In genomic region chr2:127462314-127462713, GRCm38 (mm10) we compare ENCODE assay signal across 8 mouse cellular contexts. TPM values are rescaled to one million over a fixed set of nuclear protein-coding genes. Genes with fewer than 3 reads are reported as not detected.
DNase-seq lines count a peak whose midpoint lies in the region; ATAC-seq and TF ChIP-seq lines count a peak whose summit lies in the region.

No protein-coding gene starts in this region.

- peaks cover 25% of the 10 kb centered on the region for H3K4me1 ChIP-seq in heart, embryonic 13.5 days
- no peaks in the 10 kb centered on the region for H3K4me1 ChIP-seq in kidney, embryonic 15.5 days
- H3K4me1 ChIP-seq in liver, embryonic 14.5 days (replicated peaks; ENCODE audit: control insufficient read depth in 2 of 2, insufficient read depth in 2 of 2, low read length in 1 of 2) = no peaks in the 10 kb centered on the region
- no peaks in the 10 kb centered on the region for H3K4me1 ChIP-seq in neural tube, embryonic 11.5 days (ENCODE audit: control insufficient read depth, insufficient read depth, low read length)

- peak; percentile 94 for TF ChIP-seq CTCF in liver, embryonic 14.5 days (IDR thresholded peaks at IDR 0.05; ENCODE audit: low read depth)

- no peak overlapping the region for H3K4me3 ChIP-seq in heart, embryonic 13.5 days
- H3K4me3 ChIP-seq in kidney, embryonic 15.5 days (replicated peaks) = no peak overlapping the region
- no peak overlapping the region for H3K4me3 ChIP-seq in liver, embryonic 14.5 days (ENCODE audit: insufficient read depth in 1 of 2, low read depth in 2 of 2, low read length in 2 of 2)
- H3K4me3 ChIP-seq in neural tube, embryonic 11.5 days (ENCODE audit: low read depth, low read length) = no peak overlapping the region

- H3K36me3 ChIP-seq in heart, embryonic 13.5 days = no peaks in the 10 kb centered on the region
- H3K36me3 ChIP-seq in kidney, embryonic 15.5 days = no peaks in the 10 kb centered on the region
- no peaks in the 10 kb centered on the region for H3K36me3 ChIP-seq in liver, embryonic 14.5 days (replicated peaks; ENCODE audit: control insufficient read depth, insufficient read depth, low read depth)
- H3K36me3 ChIP-seq in neural tube, embryonic 11.5 days (ENCODE audit: control insufficient read depth, insufficient read depth, low read length) = no peaks in the 10 kb centered on the region

- WGBS in heart, embryonic 13.5 days = 7% methylated on average over 8 of the region's 8 CpGs
- 7% methylated on average over 8 of the region's 8 CpGs for WGBS in kidney, embryonic 15.5 days
- 9% methylated on average over 8 of the region's 8 CpGs for WGBS in liver, embryonic 14.5 days (ENCODE audit: insufficient replicate concordance)
- whole genome bisulfite sequencing in neural tube, embryonic 11.5 days = 11% methylated on average over 8 of the region's 8 CpGs

- no peak for TF ChIP-seq EP300 in liver, embryonic 14.5 days (IDR thresholded peaks at IDR 0.05; ENCODE audit: low read depth)

- peak; percentile 53; the same call in 1 of the 2 replicates for ATAC-seq in heart, embryonic 13.5 days (ENCODE audit: extremely low read depth, insufficient number of reproducible peaks, low FRiP score, low TSS enrichment)
- ATAC-seq in kidney, embryonic 15.5 days (replicated peaks; ENCODE audit: low FRiP score) = peak; percentile 83; the same call in 1 of the 2 replicates
- peak; percentile 37; the same call in 1 of the 2 replicates for ATAC-seq in liver, embryonic 14.5 days (ENCODE audit: insufficient read depth)
- 0 out of 2 replicates have a peak, but pooled peaks have one; percentile 50 for ATAC-seq in neural tube, embryonic 11.5 days (ENCODE audit: insufficient read depth, low FRiP score, low TSS enrichment)

- no peak overlapping the region for H3K9ac ChIP-seq in heart, embryonic 13.5 days
- no peak overlapping the region for H3K9ac ChIP-seq in kidney, embryonic 15.5 days
- H3K9ac ChIP-seq in liver, embryonic 14.5 days (replicated peaks) = no peak overlapping the region
- no peak overlapping the region for H3K9ac ChIP-seq in neural tube, embryonic 11.5 days (ENCODE audit: low read length)

- H3K9me3 ChIP-seq in heart, embryonic 13.5 days = no peaks in the 10 kb centered on the region
- no peaks in the 10 kb centered on the region for H3K9me3 ChIP-seq in kidney, embryonic 15.5 days (replicated peaks)
- no peaks in the 10 kb centered on the region for H3K9me3 ChIP-seq in liver, embryonic 14.5 days (ENCODE audit: control insufficient read depth, low read length)
- no peaks in the 10 kb centered on the region for H3K9me3 ChIP-seq in neural tube, embryonic 11.5 days (ENCODE audit: control insufficient read depth, low read length)

- H3K4me2 ChIP-seq in heart, embryonic 13.5 days = no peak overlapping the region
- H3K4me2 ChIP-seq in kidney, embryonic 15.5 days = no peak overlapping the region
- no peak overlapping the region for H3K4me2 ChIP-seq in liver, embryonic 14.5 days (ENCODE audit: low read depth)
- no peak overlapping the region for H3K4me2 ChIP-seq in neural tube, embryonic 11.5 days (ENCODE audit: low read depth)

- H3K27ac ChIP-seq in heart, embryonic 13.5 days (replicated peaks) = no peak overlapping the region
- H3K27ac ChIP-seq in kidney, embryonic 15.5 days = no peak overlapping the region
- no peak overlapping the region for H3K27ac ChIP-seq in liver, embryonic 14.5 days
- H3K27ac ChIP-seq in neural tube, embryonic 11.5 days (ENCODE audit: low read depth, low read length) = no peak overlapping the region

- H3K27me3 ChIP-seq in heart, embryonic 13.5 days (replicated peaks) = peaks cover 40% of the 10 kb centered on the region
- H3K27me3 ChIP-seq in kidney, embryonic 15.5 days = 0 out of 2 replicates have a peak, but pooled peaks cover 3% of the 10 kb centered on the region
- H3K27me3 ChIP-seq in liver, embryonic 14.5 days (ENCODE audit: control insufficient read depth, insufficient read depth, low read length) = no peaks in the 10 kb centered on the region
- no peaks in the 10 kb centered on the region for H3K27me3 ChIP-seq in neural tube, embryonic 11.5 days (ENCODE audit: control insufficient read depth, insufficient read depth, low read length)

- DNase-seq in CD4-positive helper T cell, adult 2 months (ENCODE audit: low read depth, low spot score) = peak; percentile 31
- peak; percentile 35 for DNase-seq in adrenal gland, adult 8-10 months
- peak; percentile 66 for DNase-seq in embryo, embryonic 9.5 days (ENCODE audit: extremely low spot score)
- DNase-seq in liver, embryonic 14.5 days (ENCODE audit: low read depth in 3 of 3, low spot score in 3 of 3) = peak in 2 of 3 experiments; percentile 23 to 25
- DNase-seq in neural tube, embryonic 11.5 days (ENCODE audit: low spot score) = peak; percentile 68
- peak; percentile 50 for DNase-seq in thymus, postnatal 14 days

RNA-seq across cellular contexts. Expression of gene Fahd2a, which starts 17.9 kb away (rescaled TPM):
- total RNA-seq in adrenal gland, adult 8-10 months (2022) = 10 to 100 TPM; 50.4 to 65.8 (median 54.9) TPM
- 27.4 and 30.5 TPM in 2 replicates for polyA plus RNA-seq in heart, embryonic 13.5 days (2015; fragmentation: Nextera tagmentation; extraction: Ambion mirVana)
- 26.7 and 34.9 TPM in 2 replicates for polyA plus RNA-seq in kidney, embryonic 15.5 days (2015; fragmentation: Nextera tagmentation; extraction: Ambion mirVana)
- 6.8 and 7.9 TPM in 2 replicates for polyA plus RNA-seq in liver, embryonic 14.5 days (2012; rRNA removed)
- polyA plus RNA-seq in liver, embryonic 14.5 days (2014; fragmentation: Nextera tagmentation; extraction: Ambion mirVana) = 15.1 and 20.0 TPM in 2 replicates
- 22.7 and 24.8 TPM in 2 replicates for polyA plus RNA-seq in neural tube, embryonic 11.5 days (2014; fragmentation: Nextera tagmentation; extraction: Ambion mirVana)

RNA-seq across cellular contexts. Expression of gene Gpat2, which starts 37.3 kb away (rescaled TPM):
- under 1 TPM in 3 of 4 experiments, not detected in 1; 0.17 to 0.94 (median 0.71) TPM for total RNA-seq in adrenal gland, adult 8-10 months (2022)
- 0.41 and 0.45 TPM in 2 replicates for polyA plus RNA-seq in heart, embryonic 13.5 days (2015; fragmentation: Nextera tagmentation; extraction: Ambion mirVana)
- polyA plus RNA-seq in kidney, embryonic 15.5 days (2015; fragmentation: Nextera tagmentation; extraction: Ambion mirVana) = 0.30 TPM in 2 replicates
- polyA plus RNA-seq in liver, embryonic 14.5 days (2012; rRNA removed) = 0.26 and 0.45 TPM in 2 replicates
- polyA plus RNA-seq in liver, embryonic 14.5 days (2014; fragmentation: Nextera tagmentation; extraction: Ambion mirVana) = 0.32 and 0.33 TPM in 2 replicates
- polyA plus RNA-seq in neural tube, embryonic 11.5 days (2014; fragmentation: Nextera tagmentation; extraction: Ambion mirVana) = 0.08 TPM in 1 of 2 replicates, not detected in the other

RNA-seq across cellular contexts. Expression of gene Kcnip3, which starts 59.6 kb away (rescaled TPM):
- 10 to 100 TPM in 2 of 4 experiments, 1 to 10 TPM in 2; 7.8 to 10.2 (median 9.1) TPM for total RNA-seq in adrenal gland, adult 8-10 months (2022)
- polyA plus RNA-seq in heart, embryonic 13.5 days (2015; fragmentation: Nextera tagmentation; extraction: Ambion mirVana) = 0.93 and 1.4 TPM in 2 replicates
- polyA plus RNA-seq in kidney, embryonic 15.5 days (2015; fragmentation: Nextera tagmentation; extraction: Ambion mirVana) = 3.5 and 4.0 TPM in 2 replicates
- 0.36 and 0.38 TPM in 2 replicates for polyA plus RNA-seq in liver, embryonic 14.5 days (2012; rRNA removed)
- 0.42 and 0.59 TPM in 2 replicates for polyA plus RNA-seq in liver, embryonic 14.5 days (2014; fragmentation: Nextera tagmentation; extraction: Ambion mirVana)
- 3.1 and 3.4 TPM in 2 replicates for polyA plus RNA-seq in neural tube, embryonic 11.5 days (2014; fragmentation: Nextera tagmentation; extraction: Ambion mirVana)
